Mouse (Mus musculus) splenic B cell, adult 2 months (primary cell): ENCODE measurements around the gene Kif4.

ENCODE experiments used
- DNase-seq: peaks from one replicate; pipeline ENCODE4 v3.0.0-alpha.2; 2011; ENCODE audit warnings: low read depth, low spot score
- H3K27me3 ChIP-seq: 2 replicates; pipeline ENCODE4 v1.6.1; 2012; ENCODE audit warnings: mild to moderate bottlenecking, low read length, moderate library complexity, mixed read lengths; ENCODE audit not compliant: control insufficient read depth, poor library complexity, insufficient read depth, severe bottlenecking
- H3K36me3 ChIP-seq: 2 replicates; pipeline ENCODE4 v1.6.1; 2012; ENCODE audit warnings: mild to moderate bottlenecking, low read length, moderate library complexity, mixed read lengths; ENCODE audit not compliant: control insufficient read depth, poor library complexity, insufficient read depth, severe bottlenecking

The Kif4 gene

DNA sequence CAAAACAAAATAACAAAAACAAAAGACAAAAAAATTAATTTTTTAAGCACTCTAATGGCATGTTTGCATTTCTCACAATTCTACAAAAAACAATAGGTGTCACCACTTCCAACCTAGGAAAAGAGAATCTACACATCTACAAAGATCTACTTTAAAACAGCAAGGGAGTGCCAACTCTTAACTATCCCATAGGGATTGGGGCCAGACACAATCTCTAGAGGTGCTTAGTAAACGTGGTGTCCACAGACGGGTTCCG is at the start of gene Kif4:
TSS of gene Kif4 (plus strand) at position 192 of the 256 bp plus-strand sequence.
- DNase-seq: no peak
- Histone ChIP-seq H3K27me3 (no peaks in the 10 kb centered on the region), H3K36me3 (peaks cover 2% of the 10 kb centered on the region; the same call in 1 of the 2 replicates)

DNA sequence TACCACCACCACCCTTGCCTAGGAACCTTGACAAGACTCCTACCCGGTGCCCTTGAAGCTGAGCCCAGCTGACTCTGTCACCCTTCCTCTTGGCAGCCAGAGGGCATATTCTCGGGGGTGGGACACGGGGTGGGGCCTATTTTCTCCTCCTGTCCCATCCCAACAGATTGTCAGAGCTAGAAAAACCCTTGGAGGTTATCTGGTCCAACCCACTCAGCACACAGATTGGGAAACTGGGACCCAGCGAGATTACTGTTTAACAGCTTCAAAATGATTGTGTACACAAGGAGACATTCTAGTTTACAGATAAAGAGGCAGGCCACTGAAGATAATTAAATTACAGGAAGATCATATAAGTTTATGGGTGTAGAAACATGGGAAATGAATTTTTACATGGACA is 30.7 kb upstream of the Kif4 start, which contains the start of gene P2ry4:
TSS of gene P2ry4 (minus strand) at position 79 of the 400 bp plus-strand sequence.
- no peaks in the 10 kb centered on the region for H3K27me3 ChIP-seq
- no peak for DNase-seq
- H3K36me3 ChIP-seq: no peaks in the 10 kb centered on the region

DNA sequence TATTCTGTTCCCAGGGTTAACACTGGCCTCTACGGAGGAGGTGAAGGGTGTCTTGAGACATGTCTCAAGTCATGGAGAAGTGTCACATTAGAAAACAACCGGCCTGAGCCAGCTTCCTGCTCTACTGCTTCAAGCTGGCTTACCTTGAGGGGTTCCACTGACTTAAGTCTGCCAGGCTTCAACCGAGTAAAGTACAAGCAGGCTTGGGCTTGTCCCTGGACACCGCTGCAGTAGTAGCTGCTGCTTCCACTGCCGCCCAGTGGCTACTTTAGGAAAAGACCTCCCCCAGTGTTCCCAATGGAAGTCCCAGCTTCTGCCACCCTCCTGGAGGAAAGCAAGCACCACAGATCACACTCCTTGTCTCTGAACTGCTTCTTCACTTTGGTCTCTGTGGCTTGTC is 28.1 kb upstream of the Kif4 start:
- no peak for DNase-seq
- no peaks in the 10 kb centered on the region for H3K27me3 ChIP-seq

DNA sequence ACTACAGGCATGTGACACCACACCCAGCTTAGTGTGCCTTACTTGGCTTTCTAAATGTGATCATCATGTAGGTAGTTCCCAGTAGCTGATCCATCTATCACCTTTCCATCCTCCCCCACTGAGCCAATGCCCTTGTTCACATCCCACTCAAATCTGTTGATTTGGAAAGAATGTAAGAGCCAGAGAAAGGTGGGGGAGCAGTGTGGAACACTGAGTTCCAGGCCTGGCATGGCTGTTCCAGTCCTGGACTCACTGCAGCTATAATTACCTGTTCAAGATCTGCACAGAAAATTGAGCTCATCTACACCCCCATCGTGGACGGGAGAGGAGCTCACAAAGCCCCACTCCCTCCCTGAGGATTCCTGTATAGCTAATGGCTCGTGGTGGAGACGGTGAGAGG is 25.8 kb upstream of the Kif4 start:
- Histone ChIP-seq H3K27me3 (no peaks in the 10 kb centered on the region), H3K36me3 (no peaks in the 10 kb centered on the region)
- DNase-seq: no peak

More for the DNA sequence above, 28.1 kb upstream of the Kif4 start:
- H3K36me3 ChIP-seq: no peaks in the 10 kb centered on the region

DNA sequence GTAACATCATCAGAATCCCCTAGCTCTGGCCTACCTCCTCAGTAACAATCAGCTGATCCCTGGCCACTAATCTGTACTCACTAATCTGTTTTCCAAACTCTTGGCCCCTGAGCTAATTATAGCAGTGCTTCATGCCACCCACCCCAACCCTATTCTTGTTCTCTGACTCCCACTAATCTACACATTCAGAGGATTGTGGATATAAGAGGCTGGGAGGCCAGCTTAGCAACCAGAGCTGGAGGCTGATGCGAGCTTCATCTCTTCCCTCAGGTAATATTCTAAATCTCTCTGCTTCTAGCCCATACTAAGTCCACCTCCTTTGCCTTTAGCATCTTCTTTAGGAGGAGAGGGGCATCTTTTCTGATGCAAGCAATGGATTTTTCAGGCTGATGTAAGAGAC is 20.2 kb upstream of the Kif4 start, which contains the start of gene Arr3:
TSS of gene Arr3 (plus strand) at position 184 of the 400 bp plus-strand sequence.
- no peak for DNase-seq
- H3K36me3 ChIP-seq: no peaks in the 10 kb centered on the region
- no peaks in the 10 kb centered on the region for H3K27me3 ChIP-seq

DNA sequence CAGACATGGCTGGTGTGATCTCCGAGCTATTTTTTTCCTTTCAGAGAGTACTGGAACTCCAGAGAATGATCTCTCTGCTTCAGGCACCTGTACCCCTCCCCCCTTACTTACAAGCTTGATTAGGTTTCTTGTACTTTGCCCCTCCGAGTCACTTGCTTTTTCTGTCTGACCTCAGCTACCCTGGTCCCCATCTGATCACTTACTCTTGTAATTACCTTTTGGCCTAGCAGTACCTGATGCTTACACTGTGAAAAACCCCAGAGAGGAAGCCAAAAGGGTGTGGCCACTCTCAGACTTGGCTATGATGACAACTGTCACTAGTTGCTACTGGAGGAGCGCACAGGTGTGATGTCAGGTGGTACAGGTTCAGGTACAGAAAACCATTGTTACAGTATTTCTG is 7.0 kb upstream of the Kif4 start:
- H3K36me3 ChIP-seq: peaks cover 2% of the 10 kb centered on the region; the same call in 1 of the 2 replicates
- H3K27me3 ChIP-seq: no peaks in the 10 kb centered on the region
- DNase-seq: no peak

DNA sequence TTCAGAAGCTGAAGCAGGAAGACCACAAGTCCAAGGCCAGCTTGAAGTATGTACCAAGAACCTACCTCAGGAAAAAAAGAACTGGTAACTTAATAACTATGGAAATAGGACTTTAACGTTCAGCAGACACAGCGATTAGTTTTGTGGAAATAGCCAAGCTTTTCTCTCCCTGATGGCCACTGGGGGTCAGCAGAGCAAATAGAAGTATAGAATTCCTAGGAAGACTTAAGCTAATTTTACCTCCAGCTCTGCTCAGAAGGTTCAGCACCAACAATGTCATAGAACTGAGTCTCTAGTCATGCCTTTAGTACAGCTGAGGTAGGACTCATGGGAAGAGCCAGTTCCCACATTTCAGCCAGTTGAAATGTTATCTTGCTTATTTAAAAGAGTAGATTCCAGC is 4.2 kb upstream of the Kif4 start:
- no peaks in the 10 kb centered on the region for H3K27me3 ChIP-seq
- DNase-seq: no peak
- H3K36me3 ChIP-seq: peaks cover 2% of the 10 kb centered on the region; the same call in 1 of the 2 replicates

DNA sequence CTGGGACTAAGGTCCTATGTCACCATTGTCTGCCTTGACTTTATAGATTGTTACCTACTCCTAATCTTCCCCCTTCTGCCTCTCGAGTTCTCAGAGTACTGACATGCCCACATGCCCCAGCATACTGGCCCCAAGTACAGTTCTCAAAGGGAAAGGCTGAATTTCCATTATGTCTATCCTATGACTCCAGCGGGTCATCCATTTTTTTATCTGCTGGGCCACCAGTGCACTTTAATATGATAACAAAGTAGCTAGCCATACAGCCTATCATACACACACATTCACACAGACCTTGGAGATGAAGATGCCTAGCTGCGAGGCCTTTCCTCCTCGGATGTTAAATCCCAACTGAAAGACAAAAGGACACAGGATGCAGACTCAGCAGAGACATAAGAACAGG is 1.3 kb upstream of the Kif4 start:
- peaks cover 2% of the 10 kb centered on the region; the same call in 1 of the 2 replicates for H3K36me3 ChIP-seq
- no peaks in the 10 kb centered on the region for H3K27me3 ChIP-seq
- no peak for DNase-seq

DNA sequence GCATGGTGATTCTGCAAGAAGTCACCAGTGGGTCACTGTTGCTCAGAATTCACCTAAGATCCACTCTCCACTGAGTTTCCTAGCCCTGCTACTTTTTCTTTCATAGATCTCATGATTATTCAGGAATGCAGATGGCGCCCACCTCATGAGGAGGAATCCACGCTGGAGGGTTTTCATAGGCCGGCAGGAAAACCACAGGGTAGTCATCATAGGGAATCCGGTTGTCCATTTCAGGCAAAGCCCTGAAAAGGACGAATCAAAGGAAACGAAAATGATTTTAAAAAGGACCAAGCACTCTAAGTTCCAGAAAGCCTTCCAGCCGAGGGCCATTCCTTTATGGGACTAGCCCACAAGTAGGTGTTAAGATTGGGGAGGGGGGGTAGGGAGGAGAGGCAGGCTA is 391 bp upstream of the Kif4 start:
- H3K36me3 ChIP-seq: peaks cover 2% of the 10 kb centered on the region; the same call in 1 of the 2 replicates
- no peak for DNase-seq
- H3K27me3 ChIP-seq: no peaks in the 10 kb centered on the region

DNA sequence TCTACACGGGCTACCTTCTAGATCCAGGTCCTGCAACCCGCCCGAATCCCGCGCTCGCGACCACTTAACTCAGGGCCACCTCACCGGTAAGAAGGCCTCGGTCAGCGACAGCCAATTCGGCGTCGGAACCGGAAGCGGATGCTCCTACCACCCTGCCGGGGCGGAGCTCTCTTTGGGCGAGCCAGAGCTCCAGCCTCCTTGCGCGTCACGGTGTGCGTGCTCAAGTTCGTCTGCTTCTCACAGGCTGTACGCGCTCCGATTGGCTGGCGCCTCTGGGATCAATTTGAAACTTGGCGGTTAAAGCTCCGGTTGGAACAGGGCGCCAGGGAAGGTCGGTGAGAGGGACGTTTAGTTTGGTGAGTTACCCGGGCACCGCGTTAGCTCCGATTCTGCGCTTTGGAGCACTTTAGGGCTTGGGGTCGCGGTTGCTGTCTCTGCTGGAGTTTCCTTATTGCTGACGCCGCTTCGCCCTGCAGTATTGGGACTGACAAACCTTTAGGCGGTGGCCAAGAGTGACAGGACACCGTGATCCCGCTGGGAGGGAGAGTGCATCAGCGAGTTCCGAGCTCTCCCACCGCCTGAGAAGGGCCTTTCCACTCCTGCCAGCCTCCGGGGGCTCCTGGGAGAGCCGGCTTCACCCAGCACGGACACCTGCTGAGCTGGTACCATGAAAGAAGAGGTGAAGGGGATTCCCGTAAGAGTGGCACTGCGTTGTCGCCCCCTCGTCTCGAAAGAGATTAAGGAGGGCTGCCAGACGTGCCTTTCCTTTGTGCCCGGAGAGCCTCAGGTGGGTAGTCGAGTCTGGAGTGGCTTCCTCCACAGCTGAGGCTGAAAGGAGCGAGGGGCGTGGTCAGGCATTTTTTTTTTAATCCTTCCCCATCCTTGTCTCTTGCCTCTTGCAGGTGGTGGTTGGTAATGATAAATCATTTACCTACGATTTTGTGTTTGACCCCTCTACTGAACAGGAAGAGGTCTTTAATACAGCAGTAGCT is 561 bp downstream of the Kif4 start, which contains the start of gene Pdzd11:
TSS of gene Pdzd11 (minus strand) at position 767 of the 992 bp plus-strand sequence.
- H3K27me3 ChIP-seq: no peaks in the 10 kb centered on the region

DNA sequence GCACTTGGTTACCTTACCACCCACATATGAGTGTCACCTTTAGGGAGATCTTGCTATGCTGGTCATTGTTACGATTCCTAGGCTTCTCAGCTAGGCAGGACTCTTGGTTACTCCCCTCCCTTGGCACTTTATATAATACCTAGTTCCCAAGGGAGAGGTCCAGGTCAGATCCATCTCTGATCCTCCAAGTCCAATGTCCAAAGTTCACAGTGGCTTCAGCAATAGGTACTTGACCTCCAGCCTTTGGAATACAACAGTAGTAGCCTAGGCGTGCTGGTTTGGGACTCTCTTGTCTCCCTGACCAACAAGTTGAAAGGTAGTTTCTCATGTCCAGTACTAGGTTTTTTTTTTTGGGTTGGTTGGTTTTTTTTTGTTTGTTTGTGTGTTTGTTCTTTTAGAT is 3.5 kb downstream of the Kif4 start:
- H3K36me3 ChIP-seq: no peaks in the 10 kb centered on the region
- no peak for DNase-seq
- no peaks in the 10 kb centered on the region for H3K27me3 ChIP-seq

More for the DNA sequence above, 561 bp downstream of the Kif4 start, which contains the start of gene Pdzd11:
- DNase-seq: peak; percentile 93
- peaks cover 2% of the 10 kb centered on the region; the same call in 1 of the 2 replicates for H3K36me3 ChIP-seq

DNA sequence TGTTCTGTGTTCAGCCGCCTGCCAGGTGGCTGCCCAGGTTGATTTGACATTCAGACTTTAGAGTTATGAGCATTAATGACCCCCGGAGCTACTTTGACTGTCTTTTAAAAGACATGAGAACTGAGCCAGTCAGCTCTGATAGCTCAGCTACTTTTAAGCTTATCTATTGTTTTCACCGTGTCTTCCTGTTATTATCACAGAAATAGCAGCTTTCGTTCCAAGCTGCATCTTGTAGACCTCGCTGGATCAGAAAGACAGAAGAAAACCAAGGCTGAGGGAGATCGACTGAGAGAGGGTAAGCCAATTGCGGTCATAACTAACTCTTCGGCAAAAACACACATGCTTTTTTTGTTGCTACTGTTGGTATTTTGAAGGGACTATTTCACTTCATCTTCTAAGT is 12.9 kb downstream of the Kif4 start:
- Histone ChIP-seq H3K27me3 (no peaks in the 10 kb centered on the region), H3K36me3 (no peaks in the 10 kb centered on the region)
- DNase-seq: no peak

DNA sequence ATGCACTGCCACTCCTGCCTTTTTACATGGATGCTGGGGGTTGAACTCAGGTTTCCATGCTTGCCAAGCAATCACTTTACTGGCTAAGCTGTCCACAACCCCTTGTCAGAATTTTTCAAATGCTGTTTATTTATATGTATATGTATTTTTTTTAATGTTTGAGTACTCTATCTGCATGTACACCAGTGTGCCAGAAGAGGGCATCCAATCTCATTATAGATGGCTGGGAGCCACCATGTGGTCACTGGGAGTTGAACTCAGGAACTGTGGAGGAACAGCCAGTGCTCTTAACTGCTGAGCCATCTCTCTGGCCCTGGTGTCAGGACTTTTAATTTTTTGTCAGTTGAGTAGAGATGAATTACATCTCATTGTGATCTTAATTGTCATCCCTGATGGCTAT is 27.3 kb downstream of the Kif4 start:
- Histone ChIP-seq H3K36me3 (no peaks in the 10 kb centered on the region), H3K27me3 (no peaks in the 10 kb centered on the region)
- DNase-seq: peak; percentile 16

DNA sequence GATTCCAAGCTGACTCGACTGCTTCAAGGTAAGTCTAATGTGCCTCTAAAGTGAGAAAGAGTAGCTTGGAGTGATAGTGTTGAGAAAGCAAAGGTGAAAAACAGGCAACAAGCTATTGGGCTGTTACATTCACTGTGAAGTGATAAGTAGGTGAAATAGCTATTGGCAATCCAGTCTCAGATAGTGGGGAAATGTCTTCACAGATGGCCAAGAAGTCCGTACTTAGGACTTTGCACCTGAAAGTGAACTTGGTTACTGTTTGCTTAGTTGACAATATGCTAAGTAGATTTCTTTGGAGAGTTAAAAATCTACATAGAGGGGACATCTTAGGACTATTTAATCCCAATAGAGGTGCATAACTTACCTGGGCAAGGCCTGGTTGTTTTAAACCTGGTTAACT is 39.3 kb downstream of the Kif4 start:
- no peaks in the 10 kb centered on the region for H3K36me3 ChIP-seq
- no peaks in the 10 kb centered on the region for H3K27me3 ChIP-seq
- DNase-seq: no peak

DNA sequence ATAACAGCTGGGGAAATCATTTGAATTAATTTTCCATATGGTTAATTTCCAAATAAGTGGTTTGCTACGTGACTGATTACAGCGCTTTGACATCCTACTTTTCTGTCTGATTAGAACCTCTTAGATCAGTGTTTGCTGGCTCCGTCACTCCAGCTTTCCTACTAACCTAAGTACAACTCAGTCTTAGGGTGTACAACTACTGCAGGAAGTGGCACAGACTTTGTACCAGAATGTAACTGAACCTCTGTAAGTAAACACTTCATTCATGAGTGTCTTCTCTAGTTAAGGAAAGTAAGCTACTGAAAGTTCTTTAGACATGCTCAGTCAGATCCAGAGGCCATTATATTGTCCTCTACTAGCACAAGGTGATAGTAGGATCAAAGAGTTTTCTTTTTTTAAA is 52.7 kb downstream of the Kif4 start:
- peak; percentile 6 for DNase-seq
- no peaks in the 10 kb centered on the region for H3K36me3 ChIP-seq
- no peaks in the 10 kb centered on the region for H3K27me3 ChIP-seq
